Comparison of ENCODE assay signal across 29 mouse cellular contexts in the genomic region with DNA sequence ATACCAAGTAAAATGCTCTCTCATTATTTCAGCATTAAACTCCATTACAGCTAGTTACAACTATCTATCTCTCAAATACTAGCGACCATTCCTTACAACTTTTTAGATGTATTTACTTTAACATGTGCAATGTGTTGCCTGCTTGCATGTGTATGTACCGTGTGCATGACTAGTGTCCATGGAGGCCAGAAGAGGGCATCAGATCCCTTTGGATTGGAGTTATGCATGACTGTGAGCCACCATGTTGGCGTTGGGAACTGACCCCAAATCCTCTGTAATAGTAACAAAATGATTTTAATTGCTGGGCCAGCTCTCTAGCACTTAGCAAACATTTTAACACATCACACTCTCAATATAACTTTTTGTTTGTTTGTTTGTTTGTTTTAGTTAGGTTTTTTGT. TPM values are rescaled to one million over a fixed set of nuclear protein-coding genes. Genes with fewer than 3 reads are reported as not detected.
DNase-seq lines count a peak whose midpoint lies in the region; ATAC-seq and TF ChIP-seq lines count a peak whose summit lies in the region.
"Had no signal": no experiment of that assay in that cellular context is flagged by ENCODE, and none has a peak within 500 bp of the region (broad histone marks: within the 10 kb centered on the region; RNA-seq: fewer than 3 reads in every experiment).

No protein-coding gene starts in this region.

- no peak for ATAC-seq in hindbrain, postnatal 0 days
- no peak for ATAC-seq in hindbrain, embryonic 12.5 days (ENCODE audit: low FRiP score)
- no peak for ATAC-seq in liver, embryonic 14.5 days (ENCODE audit: insufficient read depth)
- no peak for ATAC-seq in liver, embryonic 12.5 days
- no peak for ATAC-seq in Patski
- ATAC-seq: CD4-positive, CD25-positive, alpha-beta regulatory T cell, adult 4 months; forebrain, embryonic 16.5 days; inflammation-experienced regulatory T-cells, adult 6 months had no signal

- H3K27ac ChIP-seq in hindbrain, postnatal 0 days = no peak overlapping the region
- H3K27ac ChIP-seq in hindbrain, embryonic 12.5 days = no peak overlapping the region
- H3K27ac ChIP-seq in liver, embryonic 14.5 days = no peak overlapping the region
- H3K27ac ChIP-seq in liver, embryonic 12.5 days = no peak overlapping the region
- no peak overlapping the region for H3K27ac ChIP-seq in CH12.LX (ENCODE audit: insufficient read depth, low read depth)
- H3K27ac ChIP-seq: hindbrain, embryonic 14.5 days; neural tube, embryonic 12.5 days; stomach, embryonic 15.5 days had no signal

- 84% methylated on average over 3 of the region's 3 CpGs for WGBS in hindbrain, postnatal 0 days
- whole genome bisulfite sequencing in hindbrain, embryonic 12.5 days = 73% methylated on average over 3 of the region's 3 CpGs
- 62% methylated on average over 3 of the region's 3 CpGs for WGBS in liver, embryonic 14.5 days (ENCODE audit: insufficient replicate concordance)
- WGBS in liver, embryonic 12.5 days (ENCODE audit: insufficient replicate concordance) = 66% methylated on average over 3 of the region's 3 CpGs

- peak; percentile 25; the same call in 1 of the 2 replicates for TF ChIP-seq CTCF in hindbrain, postnatal 0 days (IDR thresholded peaks at IDR 0.05; ENCODE audit: low read depth)
- TF ChIP-seq CTCF in liver, embryonic 14.5 days (IDR thresholded peaks at IDR 0.05; ENCODE audit: low read depth) = peak; percentile 29
- peak in 1 of 2 experiments; percentile 56; a peak in 2 of 4 replicates for TF ChIP-seq CTCF in CH12.LX (conservative IDR thresholded peaks at IDR 0.05 in 1 of 2, IDR thresholded peaks at IDR 0.05 in 1 of 2; ENCODE audit: low read depth in 2 of 2, low read length in 2 of 2)
- peak; percentile 30 for TF ChIP-seq CTCF in Patski (IDR thresholded peaks at IDR 0.05)

- peak; percentile 52 for TF ChIP-seq RAD21 in CH12.LX (IDR thresholded peaks at IDR 0.05; ENCODE audit: low read depth, low read length)

- no peaks in the 10 kb centered on the region for H3K4me1 ChIP-seq in hindbrain, postnatal 0 days (ENCODE audit: insufficient read depth, low read length)
- H3K4me1 ChIP-seq in hindbrain, embryonic 12.5 days = no peaks in the 10 kb centered on the region
- peaks cover 3 to 9% of the 10 kb centered on the region in 2 experiments; a peak in 2 of 4 replicates for H3K4me1 ChIP-seq in liver, embryonic 14.5 days (replicated peaks; ENCODE audit: control insufficient read depth in 2 of 2, insufficient read depth in 2 of 2, low read length in 1 of 2)
- H3K4me1 ChIP-seq in liver, embryonic 12.5 days = peaks cover 11% of the 10 kb centered on the region
- H3K4me1 ChIP-seq in CH12.LX (ENCODE audit: control insufficient read depth in 1 of 2, insufficient read depth in 2 of 2) = no peaks in the 10 kb centered on the region
- H3K4me1 ChIP-seq: neural tube, embryonic 12.5 days; stomach, embryonic 15.5 days had no signal

- dilution Hi-C loops in CH12.LX (cut with MboI; ENCODE audit: extremely low pct_ligation_motif_present, extremely low pct_unique_long_range_greater_than_20kb, low sequenced_read_pairs) = no loop called here

- no peaks in the 10 kb centered on the region for H3K27me3 ChIP-seq in hindbrain, postnatal 0 days (ENCODE audit: insufficient read depth, low read length)
- no peaks in the 10 kb centered on the region for H3K27me3 ChIP-seq in hindbrain, embryonic 12.5 days
- H3K27me3 ChIP-seq in liver, embryonic 14.5 days (ENCODE audit: control insufficient read depth, insufficient read depth, low read length) = no peaks in the 10 kb centered on the region
- no peaks in the 10 kb centered on the region for H3K27me3 ChIP-seq in liver, embryonic 12.5 days (replicated peaks)
- H3K27me3 ChIP-seq in CH12.LX (replicated peaks) (no peaks in the 10 kb centered on the region), Patski (no peaks in the 10 kb centered on the region)
- H3K27me3 ChIP-seq: heart, embryonic 12.5 days; neural tube, embryonic 12.5 days; stomach, embryonic 15.5 days had no signal

- H3K9ac ChIP-seq in hindbrain, postnatal 0 days (replicated peaks; ENCODE audit: low read length) = no peak overlapping the region
- H3K9ac ChIP-seq in hindbrain, embryonic 12.5 days = no peak overlapping the region
- no peak overlapping the region for H3K9ac ChIP-seq in liver, embryonic 14.5 days (replicated peaks)
- no peak overlapping the region for H3K9ac ChIP-seq in liver, embryonic 12.5 days
- no peak overlapping the region for H3K9ac ChIP-seq in CH12.LX (ENCODE audit: insufficient read depth, low read depth)
- H3K9ac ChIP-seq: heart, embryonic 12.5 days; hindbrain, embryonic 14.5 days; neural tube, embryonic 12.5 days; stomach, embryonic 15.5 days had no signal

- in situ Hi-C loops in CH12.LX (cut with MboI; ENCODE audit: low pct_ligation_motif_present, low pct_unique_long_range_greater_than_20kb, low sequenced_read_pairs) = no loop called here
- in situ Hi-C loops in Patski (cut with MboI; ENCODE audit: low pct_unique_long_range_greater_than_20kb) = no loop called here

- no peak for TF ChIP-seq EP300 in liver, embryonic 14.5 days (IDR thresholded peaks at IDR 0.05; ENCODE audit: low read depth)
- TF ChIP-seq EP300 in CH12.LX (IDR thresholded peaks at IDR 0.05; ENCODE audit: low read length) = no peak

- H3K79me2 ChIP-seq in CH12.LX (replicated peaks; ENCODE audit: control insufficient read depth, extremely low read depth, insufficient read depth, poor library complexity, severe bottlenecking) = no peaks in the 10 kb centered on the region; the same call in 1 of the 2 replicates

- 0 out of 2 replicates have a peak, but pooled peaks cover 5% of the 10 kb centered on the region for H3K36me3 ChIP-seq in hindbrain, postnatal 0 days (ENCODE audit: insufficient read depth, low read length)
- 0 out of 2 replicates have a peak, but pooled peaks cover 8% of the 10 kb centered on the region for H3K36me3 ChIP-seq in hindbrain, embryonic 12.5 days
- no peaks in the 10 kb centered on the region for H3K36me3 ChIP-seq in liver, embryonic 14.5 days (replicated peaks; ENCODE audit: control insufficient read depth, insufficient read depth, low read depth)
- H3K36me3 ChIP-seq in liver, embryonic 12.5 days = no peaks in the 10 kb centered on the region
- H3K36me3 ChIP-seq in CH12.LX (replicated peaks in 1 of 2; ENCODE audit: control insufficient read depth in 1 of 2, insufficient read depth in 1 of 2, low read length in 1 of 2) = peaks cover 2 to 18% of the 10 kb centered on the region in 2 experiments
- H3K36me3 ChIP-seq: G1E; stomach, embryonic 15.5 days had no signal

- H3K4me3 ChIP-seq in hindbrain, postnatal 0 days (ENCODE audit: low read length) = no peak overlapping the region
- no peak overlapping the region for H3K4me3 ChIP-seq in hindbrain, embryonic 12.5 days
- no peak overlapping the region for H3K4me3 ChIP-seq in liver, embryonic 14.5 days (ENCODE audit: insufficient read depth in 1 of 2, low read depth in 2 of 2, low read length in 2 of 2)
- no peak overlapping the region for H3K4me3 ChIP-seq in liver, embryonic 12.5 days
- no peak overlapping the region for H3K4me3 ChIP-seq in CH12.LX (replicated peaks in 1 of 3; ENCODE audit: low read depth in 2 of 3, low read length in 2 of 3, poor library complexity in 1 of 3)
- H3K4me3 ChIP-seq: erythroblast, embryonic 14.5 days; heart, embryonic 12.5 days; neural tube, embryonic 12.5 days; stomach, embryonic 15.5 days had no signal

- DNase-seq in hindbrain, postnatal 0 days (ENCODE audit: low spot score) = no peak
- no peak for DNase-seq in liver, embryonic 14.5 days (ENCODE audit: low read depth in 3 of 3, low spot score in 3 of 3)
- DNase-seq in CH12.LX (ENCODE audit: extremely low read depth) (no peak), Patski (ENCODE audit: low read depth, low spot score) (no peak)
- no peak for DNase-seq in adrenal gland, postnatal 10 days
- DNase-seq in heart, adult 18-20 months = no peak
- DNase-seq: adrenal gland, postnatal 25 days; gastrocnemius, postnatal 10 days; heart, postnatal 4 days; kidney, adult 8-10 months; kidney, postnatal 10 days; layer of hippocampus, adult 9-11 months; liver; lung, adult 18-20 months; lung, postnatal 10 days; midbrain, embryonic 14.5 days; thymus, postnatal 14 days had no signal

- no peak for TF ChIP-seq POLR2A in CH12.LX (IDR thresholded peaks at IDR 0.05; ENCODE audit: low read depth, low read length)

- H3K9me3 ChIP-seq in hindbrain, postnatal 0 days (ENCODE audit: low read length) = no peaks in the 10 kb centered on the region
- no peaks in the 10 kb centered on the region for H3K9me3 ChIP-seq in hindbrain, embryonic 12.5 days (replicated peaks)
- no peaks in the 10 kb centered on the region for H3K9me3 ChIP-seq in liver, embryonic 14.5 days (ENCODE audit: control insufficient read depth, low read length)
- no peaks in the 10 kb centered on the region for H3K9me3 ChIP-seq in liver, embryonic 12.5 days (replicated peaks)
- no peaks in the 10 kb centered on the region for H3K9me3 ChIP-seq in CH12.LX (replicated peaks; ENCODE audit: low read length)
- H3K9me3 ChIP-seq: heart, embryonic 12.5 days; neural tube, embryonic 12.5 days; stomach, embryonic 15.5 days had no signal

- no peak overlapping the region for H3K4me2 ChIP-seq in hindbrain, postnatal 0 days (ENCODE audit: low read depth, low read length)
- no peak overlapping the region for H3K4me2 ChIP-seq in hindbrain, embryonic 12.5 days (replicated peaks)
- H3K4me2 ChIP-seq in liver, embryonic 14.5 days (ENCODE audit: low read depth) = no peak overlapping the region
- H3K4me2 ChIP-seq in liver, embryonic 12.5 days = no peak overlapping the region
- H3K4me2 ChIP-seq in CH12.LX (ENCODE audit: insufficient read depth, low read depth, poor library complexity, severe bottlenecking) = no peak overlapping the region
- H3K4me2 ChIP-seq: heart, embryonic 12.5 days; hindbrain, embryonic 14.5 days; neural tube, embryonic 12.5 days; stomach, embryonic 15.5 days had no signal

- CTCF ChIA-PET in Patski (lab: Charles Lee) = no interaction called here

- POLR2A ChIA-PET in Patski (lab: Charles Lee) = interaction anchor here (0.6 kb wide), 2 partner anchors 10 to 287 kb away, joined by 3 to 7 read pairs; no protein-coding TSS in a partner anchor

RNA-seq across cellular contexts. Expression of a gene that starts 36.8 kb away (rescaled TPM):
- 0.63 and 0.93 TPM in 2 replicates for total RNA-seq in hindbrain, postnatal 0 days (2014; rRNA removed)
- polyA plus RNA-seq in hindbrain, postnatal 0 days (2015; fragmentation: Nextera tagmentation; extraction: Ambion mirVana) = 0.75 and 0.76 TPM in 2 replicates
- 0.35 and 0.40 TPM in 2 replicates for polyA plus RNA-seq in hindbrain, embryonic 12.5 days (2016; fragmentation: Nextera tagmentation; extraction: Ambion mirVana)
- polyA plus RNA-seq in liver, embryonic 14.5 days (2012; rRNA removed) = 1.9 and 2.5 TPM in 2 replicates
- 4.2 TPM in 2 replicates for polyA plus RNA-seq in liver, embryonic 14.5 days (2014; fragmentation: Nextera tagmentation; extraction: Ambion mirVana)
- 3.3 TPM in 2 replicates for polyA plus RNA-seq in liver, embryonic 12.5 days (2016; fragmentation: Nextera tagmentation; extraction: Ambion mirVana)
- 0.04 and 0.25 TPM in 2 replicates for total RNA-seq in CH12.LX (2012; rRNA removed)
- 0.68 and 1.3 TPM in 2 replicates for total RNA-seq in CH12.LX (2014; rRNA removed)
- 0.41 and 0.81 TPM in 2 replicates for polyA plus RNA-seq in CH12.LX (2012; ENCODE audit: insufficient read length, low read depth)
- not detected for polyA plus RNA-seq in Patski (2021)
- 10 to 100 TPM; 10.6 to 21.0 TPM for total RNA-seq in adrenal gland, postnatal 10 days (2021)
- 1 to 10 TPM; 4.1 to 4.2 TPM for total RNA-seq in heart, adult 18-20 months (2021)
- total RNA-seq: G1E had no signal
- polyA plus RNA-seq: CD4-positive, CD25-positive, alpha-beta regulatory T cell, adult 4 months; erythroblast, embryonic 14.5 days; G1E; inflammation-experienced regulatory T-cells, adult 6 months; limb, embryonic 11.5 days had no signal

RNA-seq across cellular contexts. Expression of a gene that starts 49.1 kb away (rescaled TPM):
- 25.4 and 26.3 TPM in 2 replicates for total RNA-seq in hindbrain, postnatal 0 days (2014; rRNA removed)
- 14.6 and 15.9 TPM in 2 replicates for polyA plus RNA-seq in hindbrain, postnatal 0 days (2015; fragmentation: Nextera tagmentation; extraction: Ambion mirVana)
- 5.9 and 8.9 TPM in 2 replicates for polyA plus RNA-seq in hindbrain, embryonic 12.5 days (2016; fragmentation: Nextera tagmentation; extraction: Ambion mirVana)
- 0.19 and 0.23 TPM in 2 replicates for polyA plus RNA-seq in liver, embryonic 14.5 days (2012; rRNA removed)
- polyA plus RNA-seq in liver, embryonic 14.5 days (2014; fragmentation: Nextera tagmentation; extraction: Ambion mirVana) = 0.58 and 1.4 TPM in 2 replicates
- polyA plus RNA-seq in liver, embryonic 12.5 days (2016; fragmentation: Nextera tagmentation; extraction: Ambion mirVana) = 0.49 and 0.95 TPM in 2 replicates
- 3.1 and 5.0 TPM in 2 replicates for total RNA-seq in CH12.LX (2012; rRNA removed)
- 6.2 and 8.7 TPM in 2 replicates for total RNA-seq in CH12.LX (2014; rRNA removed)
- 3.5 and 6.2 TPM in 2 replicates for polyA plus RNA-seq in CH12.LX (2012; ENCODE audit: insufficient read length, low read depth)
- 4.8 TPM for polyA plus RNA-seq in Patski (2021)
- total RNA-seq in adrenal gland, postnatal 10 days (2021) = 10 to 100 TPM in 1 of 2 experiments, 1 to 10 TPM in 1; 9.7 to 10.3 TPM
- 1 to 10 TPM; 7.2 to 9.7 TPM for total RNA-seq in heart, adult 18-20 months (2021)
- polyA plus RNA-seq: erythroblast, embryonic 14.5 days; G1E had no signal
